Mouse (Mus musculus): ENCODE data around the gene Zfp523.

DNA sequence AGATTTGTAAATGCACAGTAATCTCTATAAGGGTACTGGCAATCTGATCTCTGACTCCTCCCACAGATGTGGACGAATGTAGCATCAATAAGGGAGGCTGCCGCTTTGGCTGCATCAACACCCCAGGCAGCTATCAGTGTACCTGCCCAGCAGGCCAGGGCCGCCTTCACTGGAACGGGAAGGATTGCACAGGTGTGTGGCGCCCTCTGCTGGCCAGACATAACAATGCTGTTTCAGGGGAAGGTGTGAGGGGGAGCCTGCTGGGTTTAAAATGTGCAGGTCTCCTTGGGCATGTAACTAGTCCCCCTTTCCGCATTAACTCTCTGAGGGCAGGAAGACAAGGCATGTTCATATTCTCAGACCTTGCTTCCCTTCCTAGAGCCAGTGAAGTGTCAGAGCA lies 13.3 kb upstream of the Zfp523 start:
- TF ChIP-seq CTCF (IDR thresholded peaks at IDR 0.05; ENCODE audit: extremely low read depth, insufficient read depth, insufficient read length, insufficient replicate concordance), result peak; percentile 96
- TF ChIP-seq POLR2A (IDR thresholded peaks at IDR 0.05; ENCODE audit: low read depth, low read length), result no peak
